Mouse (Mus musculus): ENCODE results near the gene Wwp2. TPM values are rescaled to one million over a fixed set of nuclear protein-coding genes. Genes with fewer than 3 reads are reported as not detected.
A peak's percentile ranks its signal among the peaks of the same experiment; 100 is the strongest.

Gene Wwp2
- total and polyA plus RNA-seq, 3 experiments = 21.8 to 31.5 TPM; not detected in 1

GRCm38 (mm10) chr8:107587995-107588780, 152.0 kb downstream of the Wwp2 start, which contains the start of gene Psmd7 (continued):
- TF ChIP-seq MAFK (IDR thresholded peaks at IDR 0.05; ENCODE audit: borderline replicate concordance, low read depth, low read length) (no peak), UBTF (IDR thresholded peaks at IDR 0.05; ENCODE audit: borderline replicate concordance, insufficient read depth, low read depth, low read length) (no peak), RAD21 (IDR thresholded peaks at IDR 0.05; ENCODE audit: low read depth, low read length) (no peak), POLR2A (IDR thresholded peaks at IDR 0.05; ENCODE audit: control insufficient read depth in 1 of 2, insufficient read depth in 1 of 2, low read depth in 1 of 2, low read length in 2 of 2, poor library complexity in 1 of 2) (peak; percentile 87 to 90)

- Histone ChIP-seq H3K79me2 (ENCODE audit: control insufficient read depth, insufficient read depth, low read length, poor library complexity) (no peaks in the 10 kb centered on the region), H3K9ac (ENCODE audit: control insufficient read depth, low read depth, low read length, poor library complexity, severe bottlenecking) (no peak overlapping the region), H3K27ac (ENCODE audit: control insufficient read depth, low read depth, low read length) (no peak overlapping the region), H3K36me3 (ENCODE audit: control insufficient read depth in 1 of 2, insufficient read depth in 2 of 2, low read length in 2 of 2) (no peaks in the 10 kb centered on the region), H3K4me3 (ENCODE audit: control insufficient read depth in 1 of 2, insufficient read depth in 1 of 2, low read depth in 2 of 2, low read length in 2 of 2) (no peak overlapping the region), H3K27me3 (ENCODE audit: control insufficient read depth in 1 of 2, insufficient read depth in 2 of 2, low read length in 2 of 2) (no peaks in the 10 kb centered on the region; a peak in 1 of 4 replicates), H3K9me3 (replicated peaks; ENCODE audit: insufficient read depth, low read length) (no peaks in the 10 kb centered on the region), H3K4me1 (ENCODE audit: control insufficient read depth in 1 of 2, insufficient read depth in 2 of 2, low read length in 2 of 2) (peaks cover 0 to 11% of the 10 kb centered on the region in 2 experiments; a peak in 2 of 4 replicates)
- peak; percentile 39; the same call in 1 of the 2 replicates for TF ChIP-seq ZNF384 (IDR thresholded peaks at IDR 0.05; ENCODE audit: low read depth, low read length)
- peak in 1 of 2 experiments; percentile 26; a peak in 1 of 4 replicates for TF ChIP-seq EP300 (IDR thresholded peaks at IDR 0.05; ENCODE audit: low read depth in 1 of 2, low read length in 2 of 2)
- 0 out of 2 replicates have a peak, but pooled peaks have one; percentile 17 for TF ChIP-seq GATA1 (IDR thresholded peaks at IDR 0.05; ENCODE audit: low read depth, low read length)
- peak; percentile 79 for TF ChIP-seq RCOR1 (IDR thresholded peaks at IDR 0.05; ENCODE audit: low read depth, low read length)
- no peak for TF ChIP-seq RAD21 (IDR thresholded peaks at IDR 0.05; ENCODE audit: low read depth, low read length)
- 0 out of 2 replicates have a peak, but pooled peaks have one; percentile 18 for TF ChIP-seq MAZ (IDR thresholded peaks at IDR 0.05; ENCODE audit: low read depth, low read length)
- no peak for DNase-seq (ENCODE audit: low read depth, low spot score)
Measured at GRCm38 (mm10) chr8:107593967-107594729, 158.0 kb downstream of the Wwp2 start.

GRCm38 (mm10) chr8:107594817-107595216, 158.7 kb downstream of the Wwp2 start:
- Histone ChIP-seq H3K9me3 (replicated peaks; ENCODE audit: insufficient read depth, low read length) (no peaks in the 10 kb centered on the region), H3K9ac (ENCODE audit: control insufficient read depth, low read depth, low read length, poor library complexity, severe bottlenecking) (no peak overlapping the region), H3K27ac (ENCODE audit: control insufficient read depth, low read depth, low read length) (no peak overlapping the region)

More at GRCm38 (mm10) chr8:107594817-107595216, 158.7 kb downstream of the Wwp2 start:
- Histone ChIP-seq H3K4me3 (ENCODE audit: control insufficient read depth in 1 of 2, insufficient read depth in 1 of 2, low read depth in 2 of 2, low read length in 2 of 2) (no peak overlapping the region), H3K4me1 (ENCODE audit: control insufficient read depth in 1 of 2, insufficient read depth in 2 of 2, low read length in 2 of 2) (peaks cover 0 to 10% of the 10 kb centered on the region in 2 experiments; a peak in 2 of 4 replicates), H3K36me3 (ENCODE audit: control insufficient read depth in 1 of 2, insufficient read depth in 2 of 2, low read length in 2 of 2) (no peaks in the 10 kb centered on the region), H3K79me2 (ENCODE audit: control insufficient read depth, insufficient read depth, low read length, poor library complexity) (no peaks in the 10 kb centered on the region), H3K27me3 (ENCODE audit: control insufficient read depth in 1 of 2, insufficient read depth in 2 of 2, low read length in 2 of 2) (no peaks in the 10 kb centered on the region; a peak in 1 of 4 replicates)
- TF ChIP-seq CTCF (IDR thresholded peaks at IDR 0.05 in 2 of 3, conservative IDR thresholded peaks at IDR 0.05 in 1 of 3; ENCODE audit: control insufficient read depth in 1 of 3, insufficient read depth in 1 of 3, low read depth in 2 of 3, low read length in 3 of 3, poor library complexity in 1 of 3, severe bottlenecking in 1 of 3) = no peak
- no peak for TF ChIP-seq JUND (IDR thresholded peaks at IDR 0.05; ENCODE audit: low read depth, low read length)
- TF ChIP-seq GABPA (IDR thresholded peaks at IDR 0.05; ENCODE audit: low read depth, low read length) = no peak
- TF ChIP-seq SIN3A (IDR thresholded peaks at IDR 0.05; ENCODE audit: low read length) = no peak
- no peak for TF ChIP-seq ZNF384 (IDR thresholded peaks at IDR 0.05; ENCODE audit: low read depth, low read length)
- no peak for TF ChIP-seq POLR2AphosphoS2 (IDR thresholded peaks at IDR 0.05; ENCODE audit: low read length)
- TF ChIP-seq TCF12 (IDR thresholded peaks at IDR 0.05; ENCODE audit: low read depth, low read length) = no peak
- TF ChIP-seq BHLHE40 (IDR thresholded peaks at IDR 0.05; ENCODE audit: borderline replicate concordance, low read depth, low read length) = no peak
- TF ChIP-seq SMC3 (IDR thresholded peaks at IDR 0.05; ENCODE audit: low read depth, low read length) = no peak
- no peak for TF ChIP-seq KAT2A (conservative IDR thresholded peaks at IDR 0.05; ENCODE audit: low read depth, low read length)
- DNase-seq (ENCODE audit: low read depth, low spot score) = no peak

Measured in MEL (cell line).